Mouse (Mus musculus): Measurements from ENCODE around the gene Cfap221. TPM values are rescaled to one million over a fixed set of nuclear protein-coding genes. Genes with fewer than 3 reads are reported as not detected.

Cfap221 gene
- not detected in 2 replicates for polyA plus RNA-seq (2015; fragmentation: Nextera tagmentation; extraction: Ambion mirVana)

GRCm38 (mm10) chr1:119996798-119997581 is at the start of gene Cfap221:
TSS of gene Cfap221 (minus strand) at chr1:119997234.
- H3K9me3 ChIP-seq (ENCODE audit: low read length): no peaks in the 10 kb centered on the region
- no peak within 1 kb of the TSS for H3K27ac ChIP-seq (ENCODE audit: low read depth)
- peak within 1 kb of the TSS; percentile 80 for H3K4me2 ChIP-seq (ENCODE audit: low read depth, low read length)
- H3K9ac ChIP-seq (replicated peaks): no peak within 1 kb of the TSS
- WGBS (ENCODE audit: insufficient replicate concordance): 6% methylated on average over 30 of the region's 30 CpGs
- no peaks in the 10 kb centered on the region for H3K4me1 ChIP-seq (ENCODE audit: insufficient read depth)
- TF ChIP-seq EP300 (IDR thresholded peaks at IDR 0.05; ENCODE audit: low read depth) (no peak), CTCF (IDR thresholded peaks at IDR 0.05; ENCODE audit: low read depth) (no peak)
- H3K27me3 ChIP-seq (ENCODE audit: insufficient read depth, low read length): no peaks in the 10 kb centered on the region
- ATAC-seq (peak; percentile 91), DNase-seq (peak; percentile 67)
- H3K36me3 ChIP-seq (replicated peaks; ENCODE audit: insufficient read depth, low read length): no peaks in the 10 kb centered on the region
- peak within 1 kb of the TSS; percentile 52 for H3K4me3 ChIP-seq (ENCODE audit: low read depth, low read length)

DNA sequence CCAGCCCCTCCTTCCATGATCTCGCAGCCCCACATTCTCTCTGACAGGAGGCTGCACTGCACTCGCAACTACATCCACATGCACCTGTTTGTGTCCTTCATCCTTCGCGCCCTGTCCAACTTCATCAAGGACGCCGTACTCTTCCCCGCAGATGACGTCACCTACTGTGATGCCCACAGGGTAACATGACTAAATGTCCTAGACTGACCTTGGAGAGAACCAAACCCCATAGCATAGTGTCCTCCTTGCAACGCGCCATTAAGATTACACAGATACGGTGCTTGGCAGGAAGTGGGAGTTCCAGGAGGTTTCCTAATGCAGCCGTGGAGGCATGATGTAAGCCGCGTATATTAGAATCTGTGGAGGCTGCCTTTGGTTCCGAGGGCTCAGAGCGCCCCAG is 47.5 kb upstream of the Cfap221 start:
- Histone ChIP-seq H3K9me3 (ENCODE audit: low read length) (no peaks in the 10 kb centered on the region), H3K9ac (replicated peaks) (no peak overlapping the region), H3K4me3 (ENCODE audit: low read depth, low read length) (no peak overlapping the region), H3K4me2 (ENCODE audit: low read depth, low read length) (no peak overlapping the region), H3K4me1 (ENCODE audit: insufficient read depth) (no peaks in the 10 kb centered on the region), H3K27me3 (ENCODE audit: insufficient read depth, low read length) (no peaks in the 10 kb centered on the region), H3K27ac (ENCODE audit: low read depth) (no peak overlapping the region), H3K36me3 (replicated peaks; ENCODE audit: insufficient read depth, low read length) (no peaks in the 10 kb centered on the region)
- no peak for ATAC-seq
- 66% methylated on average over 16 of the region's 16 CpGs for WGBS (ENCODE audit: insufficient replicate concordance)
- DNase-seq: no peak
- TF ChIP-seq EP300 (IDR thresholded peaks at IDR 0.05; ENCODE audit: low read depth): no peak
- no peak for TF ChIP-seq CTCF (IDR thresholded peaks at IDR 0.05; ENCODE audit: low read depth)

DNA sequence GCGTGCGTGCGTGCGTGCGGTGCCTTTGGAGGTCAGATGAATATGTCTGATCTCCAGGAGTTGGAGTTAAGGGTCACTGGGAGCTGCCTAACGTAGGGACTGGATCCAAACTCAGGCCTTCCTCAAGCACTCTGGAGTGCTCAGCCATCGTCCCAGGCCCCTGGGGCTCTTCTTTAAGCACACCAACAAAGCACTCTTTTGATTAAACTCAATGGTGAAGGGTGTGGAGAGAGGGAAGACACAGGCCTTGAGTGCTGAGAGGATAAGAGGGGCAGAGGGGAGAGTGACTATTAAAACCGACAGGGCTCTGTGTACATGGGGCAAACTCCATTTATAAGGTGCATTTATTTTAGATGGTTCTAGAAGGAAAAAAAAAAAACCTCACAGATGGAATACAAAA is 45.4 kb upstream of the Cfap221 start:
- ATAC-seq: no peak

GRCm38 (mm10) chr1:120038594-120038993 is 41.6 kb upstream of the Cfap221 start:
- peaks cover 6% of the 10 kb centered on the region; the same call in 1 of the 2 replicates for H3K4me1 ChIP-seq (ENCODE audit: insufficient read depth)
- H3K27me3 ChIP-seq (ENCODE audit: insufficient read depth, low read length): no peaks in the 10 kb centered on the region
- no peak overlapping the region for H3K27ac ChIP-seq (ENCODE audit: low read depth)
- no peak overlapping the region for H3K4me3 ChIP-seq (ENCODE audit: low read depth, low read length)
- H3K9ac ChIP-seq (replicated peaks): no peak overlapping the region
- H3K36me3 ChIP-seq (replicated peaks; ENCODE audit: insufficient read depth, low read length): no peaks in the 10 kb centered on the region
- no peak overlapping the region for H3K4me2 ChIP-seq (ENCODE audit: low read depth, low read length)
- H3K9me3 ChIP-seq (ENCODE audit: low read length): no peaks in the 10 kb centered on the region
- no peak for DNase-seq
- TF ChIP-seq CTCF (IDR thresholded peaks at IDR 0.05; ENCODE audit: low read depth) (no peak), EP300 (IDR thresholded peaks at IDR 0.05; ENCODE audit: low read depth) (no peak)
- ATAC-seq: no peak
- WGBS (ENCODE audit: insufficient replicate concordance): 63% methylated on average over 9 of the region's 9 CpGs

More for the DNA sequence above, 45.4 kb upstream of the Cfap221 start:
- Histone ChIP-seq H3K4me2 (ENCODE audit: low read depth, low read length) (no peak overlapping the region), H3K9me3 (ENCODE audit: low read length) (no peaks in the 10 kb centered on the region), H3K9ac (replicated peaks) (no peak overlapping the region), H3K36me3 (replicated peaks; ENCODE audit: insufficient read depth, low read length) (no peaks in the 10 kb centered on the region), H3K4me1 (ENCODE audit: insufficient read depth) (no peaks in the 10 kb centered on the region; the same call in 1 of the 2 replicates), H3K27me3 (ENCODE audit: insufficient read depth, low read length) (no peaks in the 10 kb centered on the region), H3K4me3 (ENCODE audit: low read depth, low read length) (no peak overlapping the region), H3K27ac (ENCODE audit: low read depth) (no peak overlapping the region)
- WGBS (ENCODE audit: insufficient replicate concordance): 81% methylated on average over 8 of the region's 8 CpGs
- TF ChIP-seq CTCF (IDR thresholded peaks at IDR 0.05; ENCODE audit: low read depth): no peak
- TF ChIP-seq EP300 (IDR thresholded peaks at IDR 0.05; ENCODE audit: low read depth): no peak
- no peak for DNase-seq

- WGBS (ENCODE audit: insufficient replicate concordance): 63% methylated on average over 9 of the region's 9 CpGs
- H3K4me1 ChIP-seq (ENCODE audit: insufficient read depth): peaks cover 11% of the 10 kb centered on the region; the same call in 1 of the 2 replicates
- no peak overlapping the region for H3K9ac ChIP-seq (replicated peaks)
- ATAC-seq (peak; percentile 63), DNase-seq (peak; percentile 55)
- H3K9me3 ChIP-seq (ENCODE audit: low read length): no peaks in the 10 kb centered on the region
- H3K4me2 ChIP-seq (ENCODE audit: low read depth, low read length): no peak overlapping the region
- no peak overlapping the region for H3K4me3 ChIP-seq (ENCODE audit: low read depth, low read length)
- peak overlapping the region; percentile 34; the same call in 1 of the 2 replicates for H3K27ac ChIP-seq (ENCODE audit: low read depth)
- no peaks in the 10 kb centered on the region for H3K27me3 ChIP-seq (ENCODE audit: insufficient read depth, low read length)
- 0 out of 2 replicates have a peak, but pooled peaks have one; percentile 12 for TF ChIP-seq EP300 (IDR thresholded peaks at IDR 0.05; ENCODE audit: low read depth)
- TF ChIP-seq CTCF (IDR thresholded peaks at IDR 0.05; ENCODE audit: low read depth): no peak
- no peaks in the 10 kb centered on the region for H3K36me3 ChIP-seq (replicated peaks; ENCODE audit: insufficient read depth, low read length)
Measured at GRCm38 (mm10) chr1:120037021-120037683, 40.1 kb upstream of the Cfap221 start.

- ATAC-seq (no peak), DNase-seq (no peak)
- H3K4me3 ChIP-seq (ENCODE audit: low read depth, low read length): no peak overlapping the region
- TF ChIP-seq CTCF (IDR thresholded peaks at IDR 0.05; ENCODE audit: low read depth) (no peak), EP300 (IDR thresholded peaks at IDR 0.05; ENCODE audit: low read depth) (no peak)
- no peaks in the 10 kb centered on the region for H3K36me3 ChIP-seq (replicated peaks; ENCODE audit: insufficient read depth, low read length)
- H3K27ac ChIP-seq (ENCODE audit: low read depth): no peak overlapping the region
- H3K4me2 ChIP-seq (ENCODE audit: low read depth, low read length): no peak overlapping the region
- peaks cover 11% of the 10 kb centered on the region; the same call in 1 of the 2 replicates for H3K4me1 ChIP-seq (ENCODE audit: insufficient read depth)
- H3K27me3 ChIP-seq (ENCODE audit: insufficient read depth, low read length): no peaks in the 10 kb centered on the region
- H3K9me3 ChIP-seq (ENCODE audit: low read length): no peaks in the 10 kb centered on the region
- WGBS (ENCODE audit: insufficient replicate concordance): 66% methylated on average over 7 of the region's 7 CpGs
- no peak overlapping the region for H3K9ac ChIP-seq (replicated peaks)
Measured at GRCm38 (mm10) chr1:120035456-120036034, 38.5 kb upstream of the Cfap221 start.
